Mouse (Mus musculus) thymus, postnatal 36 days (tissue): ENCODE measurements around the gene Bloc1s4.

ENCODE experiments used
- DNase-seq, 2 experiments: peaks; one replicate each; pipeline ENCODE4 v3.0.0; 2022; ENCODE audit warnings: mixed read lengths in 2 of 2

Gene Bloc1s4

GRCm38 (mm10) chr5:36739829-36740228, 8.6 kb downstream of the Bloc1s4 start:
- DNase-seq: no peak

DNA sequence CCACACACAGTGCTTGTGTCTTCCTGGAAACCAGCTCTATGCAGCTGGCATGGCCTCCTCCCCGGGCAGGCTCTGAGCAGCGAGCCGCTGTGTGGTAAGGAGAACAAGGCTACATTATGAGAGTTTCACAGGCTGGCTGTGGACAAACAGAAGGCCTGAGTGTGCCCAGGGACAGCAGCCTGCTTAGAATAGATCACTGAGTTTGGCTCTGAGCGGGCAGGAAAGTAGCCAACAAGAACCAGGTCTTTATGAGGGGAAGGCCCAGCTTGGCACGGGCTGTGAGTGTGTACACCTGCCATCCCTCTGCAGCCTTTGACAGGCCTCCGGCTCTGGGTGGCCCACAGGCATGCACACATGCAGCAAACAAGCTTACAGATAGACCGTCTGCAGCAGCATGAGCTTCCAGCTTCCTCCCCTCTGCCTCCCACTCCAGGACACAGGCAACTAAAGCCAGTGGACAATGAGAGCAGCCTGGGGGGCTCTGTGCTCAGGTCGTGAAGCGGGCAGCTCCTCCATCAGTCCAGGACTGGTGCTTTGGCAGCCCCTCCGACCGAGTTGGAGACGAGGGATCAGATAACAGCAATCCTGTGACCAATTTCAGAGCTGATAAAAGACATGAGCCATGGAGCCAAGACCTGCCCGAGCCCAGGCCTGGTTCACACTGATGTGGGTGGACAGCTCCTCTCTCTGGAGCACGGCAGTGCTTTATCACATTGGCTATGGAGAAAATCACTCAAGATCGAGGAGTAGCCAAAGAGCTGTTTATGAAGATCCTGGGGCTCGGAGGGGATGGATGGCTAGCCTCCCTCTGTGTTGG, 9.4 kb downstream of the Bloc1s4 start:
- DNase-seq: no peak

- no peak for DNase-seq
These were observed 10.7 kb downstream of the Bloc1s4 start for GRCm38 (mm10) chr5:36737765-36738164.

DNA sequence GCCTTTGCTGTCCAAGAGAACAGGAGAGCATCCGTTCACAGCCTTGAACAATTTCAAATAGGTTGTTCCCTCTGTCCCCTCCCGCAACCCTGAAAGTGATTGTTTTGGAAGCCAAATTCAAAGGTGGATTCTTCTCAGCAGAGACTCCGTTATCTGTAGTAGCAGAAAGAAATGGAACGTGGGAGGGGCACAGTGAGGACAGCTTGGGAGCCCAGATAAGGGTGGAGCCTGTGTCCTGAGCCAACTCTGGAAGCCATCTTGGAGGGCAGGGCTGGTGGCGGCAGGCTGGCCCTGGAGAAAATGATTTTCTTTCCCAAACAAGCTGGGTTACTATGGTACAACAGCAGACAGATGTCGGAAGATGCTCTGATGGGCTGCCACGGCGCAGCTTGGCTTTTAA, 12.4 kb downstream of the Bloc1s4 start:
- no peak for DNase-seq

GRCm38 (mm10) chr5:36735106-36735505, 13.3 kb downstream of the Bloc1s4 start:
- DNase-seq: no peak

GRCm38 (mm10) chr5:36733405-36733804, 15.0 kb downstream of the Bloc1s4 start:
- no peak for DNase-seq

- no peak for DNase-seq
These were observed 16.4 kb downstream of the Bloc1s4 start for GRCm38 (mm10) chr5:36731901-36732652.

DNA sequence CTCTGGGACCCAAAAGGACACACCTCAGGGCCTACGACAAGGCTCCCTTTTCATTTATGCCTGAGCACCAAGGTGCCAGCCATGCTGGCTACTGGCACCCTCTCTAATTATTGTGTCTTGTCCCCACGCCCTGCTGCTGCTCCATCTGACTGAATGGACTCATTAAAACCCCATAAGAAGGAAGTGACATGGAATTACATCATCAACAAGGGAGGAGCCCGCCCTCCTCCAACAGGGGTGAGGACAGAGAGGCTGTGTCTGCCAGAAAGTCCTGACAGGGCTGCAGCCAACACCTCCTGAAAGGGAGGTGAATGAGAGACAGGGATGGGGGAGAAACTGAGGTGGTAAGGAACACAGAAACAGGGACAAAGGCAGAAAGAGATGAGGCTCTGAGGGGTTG, 17.8 kb downstream of the Bloc1s4 start:
- DNase-seq: no peak

- no peak for DNase-seq
These were observed 18.5 kb downstream of the Bloc1s4 start for GRCm38 (mm10) chr5:36729923-36730322.

DNA sequence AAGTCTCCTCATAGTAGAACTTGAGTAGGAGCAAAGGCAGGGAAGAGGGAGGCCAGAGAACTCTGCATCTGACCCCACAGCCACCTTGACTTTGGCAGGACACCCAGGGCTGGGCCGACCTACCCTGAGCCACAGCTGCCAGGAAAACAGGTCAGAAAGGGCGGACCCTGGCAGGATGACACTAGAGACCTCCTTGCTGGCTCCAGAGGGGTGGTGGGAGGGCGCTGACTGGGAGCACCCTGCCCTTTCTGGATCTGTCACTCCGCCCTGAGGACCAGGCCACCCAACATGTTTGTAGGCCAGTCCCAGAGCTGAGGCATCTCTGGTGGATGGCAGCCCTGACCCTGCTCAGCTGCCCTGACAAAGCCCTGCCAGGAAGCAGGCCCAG, 19.4 kb downstream of the Bloc1s4 start:
- DNase-seq: no peak

DNA sequence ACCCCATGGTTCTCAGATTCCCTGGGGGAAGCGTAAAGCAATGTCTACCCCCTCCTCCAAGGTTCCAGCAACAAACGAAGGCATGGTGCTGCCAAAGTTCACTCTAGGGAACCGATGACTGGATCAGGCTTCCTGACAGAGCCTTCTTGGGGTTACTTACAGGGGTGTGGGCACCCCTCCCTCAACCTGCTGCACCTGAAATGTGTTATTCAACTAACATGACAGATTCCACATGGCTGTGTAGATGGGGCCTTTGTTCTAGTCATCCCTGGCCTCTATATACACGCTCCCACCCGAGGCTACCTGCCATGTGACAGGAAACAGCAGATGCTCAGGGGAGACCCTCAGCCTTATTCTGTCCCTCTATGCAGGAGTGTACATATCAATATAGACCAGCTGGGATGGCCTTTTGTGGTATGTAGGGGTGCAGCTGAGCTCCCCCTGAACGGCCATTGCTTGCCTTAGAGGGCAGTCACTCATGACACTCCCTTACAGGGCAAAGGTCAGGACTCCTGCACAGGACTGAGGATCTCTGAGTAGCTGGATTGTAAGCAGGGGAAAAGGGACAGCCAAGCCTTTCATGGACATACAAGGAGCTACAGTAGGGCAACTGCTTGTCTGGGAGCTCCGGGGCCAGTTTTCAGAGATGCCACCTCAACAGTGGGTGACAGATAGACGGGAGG, 19.9 kb downstream of the Bloc1s4 start:
- no peak for DNase-seq

GRCm38 (mm10) chr5:36727776-36728175, 20.7 kb downstream of the Bloc1s4 start:
- no peak for DNase-seq

- DNase-seq: no peak
These were observed 21.3 kb downstream of the Bloc1s4 start for GRCm38 (mm10) chr5:36727136-36727535.

DNA sequence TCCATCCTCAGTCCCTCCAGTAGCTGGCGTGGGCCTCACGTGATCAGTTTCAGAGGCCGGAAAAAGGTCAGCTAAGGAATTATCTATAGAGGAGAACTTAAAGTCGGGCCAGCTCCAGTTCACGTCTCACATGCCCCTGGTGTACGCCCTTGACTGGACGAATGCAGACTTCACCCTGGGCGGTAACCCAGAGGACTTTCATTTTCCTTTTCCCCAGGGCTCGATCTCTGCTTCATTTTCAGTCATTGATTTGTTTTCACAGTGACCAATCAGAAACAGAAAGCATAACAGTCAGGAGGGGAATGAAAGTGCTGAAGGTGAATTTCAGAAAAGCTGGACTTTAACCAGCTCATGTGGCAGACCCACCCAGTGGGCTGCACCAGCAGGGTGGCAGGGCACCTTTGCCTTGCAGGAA, 22.1 kb downstream of the Bloc1s4 start:
- no peak for DNase-seq

- DNase-seq: no peak
These were observed 22.6 kb downstream of the Bloc1s4 start for GRCm38 (mm10) chr5:36725861-36726260.

- no peak for DNase-seq
These were observed 24.2 kb downstream of the Bloc1s4 start for GRCm38 (mm10) chr5:36724274-36724673.

DNA sequence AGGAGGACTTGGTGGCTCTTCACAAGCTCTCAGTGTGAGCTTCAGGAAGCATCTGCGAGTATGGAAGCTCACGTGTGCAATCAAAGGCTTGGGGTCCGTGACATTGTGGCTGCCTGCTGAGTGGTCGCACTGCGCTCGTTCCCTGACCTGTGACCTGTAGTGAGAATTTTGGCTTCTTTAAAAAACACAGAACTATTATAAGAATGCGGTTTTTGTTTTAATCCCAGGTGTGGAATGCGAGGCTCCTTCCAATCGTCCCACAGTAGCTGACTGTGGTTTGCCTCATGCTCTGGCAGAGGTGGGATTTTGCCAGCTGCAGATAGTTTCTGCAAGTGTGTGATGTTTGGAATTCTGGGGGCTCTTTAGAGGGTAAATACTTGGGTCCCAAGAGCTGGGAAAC, 25.1 kb downstream of the Bloc1s4 start:
- no peak for DNase-seq

DNA sequence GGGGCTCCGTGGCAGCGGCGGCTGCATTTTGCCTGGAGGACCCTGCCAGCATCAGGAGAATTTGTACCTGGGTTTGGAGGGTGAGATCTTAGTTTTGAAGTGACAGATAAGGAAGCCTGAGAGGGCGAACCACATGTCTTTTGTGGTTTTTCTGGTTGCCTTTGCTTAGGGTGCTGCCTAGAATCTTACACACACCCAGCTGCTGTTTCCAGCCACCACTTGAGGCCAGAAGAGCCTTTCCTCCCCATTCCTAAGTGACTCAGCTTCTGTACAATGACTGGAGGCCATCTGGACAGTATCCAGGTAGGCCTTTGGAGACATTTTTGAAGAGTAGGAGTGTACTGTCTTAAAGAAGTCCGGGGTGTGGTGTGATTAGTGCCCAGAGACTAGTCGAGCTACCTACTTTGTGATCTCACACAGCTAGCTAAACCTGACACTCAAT, 26.0 kb downstream of the Bloc1s4 start:
- peak; percentile 26 to 37 for DNase-seq

DNA sequence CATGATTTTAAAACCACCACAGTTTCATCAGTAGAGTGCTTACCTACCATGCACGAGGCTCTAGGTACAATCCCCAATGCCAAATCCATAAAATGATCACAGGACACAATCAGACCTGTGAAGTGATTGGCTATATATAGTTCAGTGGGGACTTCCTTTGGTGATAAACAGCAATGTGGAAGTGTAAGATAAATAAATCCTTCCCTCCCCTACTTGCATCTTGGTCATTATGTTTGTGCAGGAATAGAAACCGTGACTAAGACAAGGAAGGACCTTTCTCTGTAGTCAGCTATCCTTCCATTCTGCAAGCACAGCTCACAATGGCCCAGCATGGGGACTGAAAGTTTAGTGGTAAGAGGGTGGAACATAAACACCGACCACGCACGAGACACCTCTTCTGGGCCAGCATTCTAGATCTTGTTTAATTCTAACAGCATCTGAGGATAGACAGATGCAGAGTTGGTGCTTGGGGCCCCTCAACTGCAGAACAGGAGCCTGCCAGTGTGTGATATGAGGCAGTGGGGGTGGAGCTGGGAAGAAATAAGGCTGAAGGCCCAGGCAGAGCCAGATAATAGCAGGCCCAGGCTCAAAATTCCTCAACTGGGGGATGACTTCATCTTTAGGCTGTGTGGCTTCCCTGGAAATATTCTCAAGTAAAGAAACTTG, 27.6 kb downstream of the Bloc1s4 start:
- DNase-seq: no peak

DNA sequence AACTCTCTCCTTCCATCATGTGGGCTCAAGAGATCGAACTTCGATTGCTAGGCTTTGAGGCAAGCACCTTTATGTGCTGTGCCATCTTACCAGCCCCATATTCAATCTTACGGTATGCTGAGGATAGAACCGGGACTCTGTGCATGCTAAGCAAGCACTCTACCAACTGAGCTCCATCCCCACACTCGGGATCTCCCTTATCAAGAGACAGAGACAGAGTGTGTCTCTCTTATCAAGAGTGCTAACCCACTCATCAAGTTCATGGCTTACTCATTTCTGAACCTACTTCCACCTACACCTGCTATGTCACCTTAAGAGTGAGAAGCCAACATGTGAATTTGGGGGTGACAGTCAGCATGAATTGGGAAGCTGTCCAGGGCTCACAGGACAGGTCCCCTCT, 28.2 kb downstream of the Bloc1s4 start:
- DNase-seq: no peak

- no peak for DNase-seq
These were observed 28.8 kb downstream of the Bloc1s4 start for GRCm38 (mm10) chr5:36719601-36720000.

DNA sequence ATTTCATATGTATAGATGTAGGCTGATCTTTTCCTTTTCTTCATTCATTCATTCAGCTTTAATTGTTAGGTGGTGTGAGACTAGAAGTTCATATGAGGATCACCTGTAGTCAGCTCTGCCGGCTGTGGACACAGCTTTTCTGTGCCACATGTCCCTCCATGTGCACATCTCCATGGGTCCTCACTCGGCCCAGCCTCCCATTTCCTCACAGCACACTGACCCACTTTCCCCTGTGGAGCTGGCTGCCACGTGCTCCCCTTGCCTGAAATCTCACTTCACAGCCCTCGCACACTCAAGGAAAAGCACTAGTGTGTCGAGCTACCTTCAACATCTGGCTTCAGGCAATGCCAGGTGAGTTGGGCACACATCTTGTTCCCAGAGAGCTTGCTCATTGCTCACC, 29.3 kb downstream of the Bloc1s4 start:
- no peak for DNase-seq

GRCm38 (mm10) chr5:36717889-36718288, 30.6 kb downstream of the Bloc1s4 start:
- no peak for DNase-seq
